Mouse (Mus musculus) liver, embryonic 14.5 days (tissue): ENCODE data around the gene Wnk2. TPM values are rescaled to one million over a fixed set of nuclear protein-coding genes. Genes with fewer than 3 reads are reported as not detected.

Experiments used
- ATAC-seq: fragments of 200-750 bp; cut with Nextera tagmentation; 2 replicates; pipeline ENCODE4 v1.8.0; 2017; ENCODE audit warnings: moderate number of reproducible peaks, mild to moderate bottlenecking, moderate library complexity; ENCODE audit not compliant: insufficient read depth
- DNase-seq, 3 experiments: peaks; one replicate each; pipeline ENCODE4 v3.0.0-alpha.2; 2012 to 2013; ENCODE audit warnings: low read depth in 3 of 3, low spot score in 3 of 3
- H3K27ac ChIP-seq: fragments of 300-500 bp; sonication (generic); 2 replicates; pipeline ENCODE4 v1.5.1; 2014; ENCODE audit warnings: moderate library complexity, mild to moderate bottlenecking, control low read depth, inconsistent platforms
- H3K27me3 ChIP-seq: fragments of 300-500 bp; sonication (generic); 2 replicates; pipeline ENCODE4 v1.6.1; 2014; ENCODE audit warnings: mild to moderate bottlenecking, low read length, moderate library complexity; ENCODE audit not compliant: control insufficient read depth, insufficient read depth
- H3K36me3 ChIP-seq: fragments of 300-500 bp; sonication (generic); replicated peaks from 2 replicates; pipeline ENCODE4 v1.6.1; 2014; ENCODE audit warnings: low read depth; ENCODE audit not compliant: control insufficient read depth, insufficient read depth
- H3K4me1 ChIP-seq, 2 experiments: fragments of 200-500 bp in 1 of 2; fragments of 300-500 bp in 1 of 2; sonication (generic) in 1 of 2; replicated peaks; 2 replicates each; pipeline ENCODE4 v1.6.1; 2012 to 2014; ENCODE audit warnings: antibody characterized with exemption in 1 of 2, inconsistent platforms in 1 of 2, low read length in 1 of 2; ENCODE audit not compliant: control insufficient read depth in 2 of 2, insufficient read depth in 2 of 2
- H3K4me2 ChIP-seq: fragments of 300-500 bp; sonication (generic); 2 replicates; pipeline ENCODE4 v1.6.1; 2014; ENCODE audit warnings: low read depth, mild to moderate bottlenecking, control low read depth, moderate library complexity
- H3K4me3 ChIP-seq, 2 experiments: fragments of 200-500 bp in 1 of 2; fragments of 300-500 bp in 1 of 2; sonication (generic) in 1 of 2; 2 replicates each; pipeline ENCODE4 v1.5.1; 2012 to 2014; ENCODE audit warnings: low read depth in 2 of 2, low read length in 2 of 2, mild to moderate bottlenecking in 2 of 2, control low read depth in 1 of 2, inconsistent platforms in 1 of 2, moderate library complexity in 1 of 2; ENCODE audit not compliant: insufficient read depth in 1 of 2
- H3K9ac ChIP-seq: fragments of 300-500 bp; sonication (generic); replicated peaks from 2 replicates; pipeline ENCODE4 v1.6.1; 2014; ENCODE audit warnings: mild to moderate bottlenecking, control low read depth, moderate library complexity
- H3K9me3 ChIP-seq: fragments of 300-500 bp; sonication (generic); 2 replicates; pipeline ENCODE4 v1.6.1; 2016; ENCODE audit warnings: low read length, mixed read lengths; ENCODE audit not compliant: control insufficient read depth
- CTCF ChIP-seq: IDR thresholded peaks from 2 replicates; pipeline ENCODE4 v1.5.1; 2016; ENCODE audit warnings: antibody characterized with exemption, low read depth, control low read depth
- EP300 ChIP-seq: IDR thresholded peaks from 2 replicates; pipeline ENCODE4 v1.6.1; 2016; ENCODE audit warnings: antibody characterized with exemption, low read depth
- WGBS: fragments of 180-500 bp; shearing (Covaris S2); extraction: QIAGEN DNeasy Blood & Tissue Kit; methylation state at CpG from one replicate; pipeline ENCODE4 v1.1.7; 2014; ENCODE audit not compliant: insufficient replicate concordance; 5-methylcytosine and 5-hydroxymethylcytosine counted together
- polyA plus RNA-seq, 2 experiments: library from polyadenylated mRNA; depleted of rRNA in 1 of 2; stranded (reverse) in 1 of 2; unstranded in 1 of 2; fragments of >200 nt; fragmentation: Nextera tagmentation in 1 of 2; extraction: Ambion mirVana in 1 of 2; gene quantifications; 2 replicates each; pipeline versions ENCODE4 v1.2.1 to v1.2.3; 2012 to 2014

The Wnk2 gene
- polyA plus RNA-seq, 2 experiments, result 0.05 to 0.13 TPM

- Histone ChIP-seq H3K9me3 (no peaks in the 10 kb centered on the region), H3K4me2 (peak overlapping the region; percentile 48), H3K4me3 (peak overlapping the region in 1 of 2 experiments; percentile 18; a peak in 1 of 4 replicates), H3K27me3 (no peaks in the 10 kb centered on the region), H3K27ac (no peak overlapping the region), H3K36me3 (no peaks in the 10 kb centered on the region), H3K9ac (no peak overlapping the region), H3K4me1 (peaks cover 0 to 8% of the 10 kb centered on the region in 2 experiments; a peak in 2 of 4 replicates)
- no peak for DNase-seq
- TF ChIP-seq EP300 (no peak), CTCF (no peak)
- no peak for ATAC-seq
- 32% methylated on average over 16 of the region's 16 CpGs for WGBS
Observed at GRCm38 (mm10) chr13:49016311-49016761, 131.5 kb downstream of the Wnk2 start.

GRCm38 (mm10) chr13:49015366-49016306 lies 132.2 kb downstream of the Wnk2 start:
- ATAC-seq (no peak), DNase-seq (no peak)
- WGBS, result 15% methylated on average over 30 of the region's 30 CpGs
- Histone ChIP-seq H3K9me3 (no peaks in the 10 kb centered on the region), H3K4me2 (peak overlapping the region; percentile 48), H3K4me1 (peaks cover 0 to 8% of the 10 kb centered on the region in 2 experiments; a peak in 2 of 4 replicates), H3K27ac (no peak overlapping the region), H3K36me3 (no peaks in the 10 kb centered on the region), H3K4me3 (peak overlapping the region in 1 of 2 experiments; percentile 29; a peak in 2 of 4 replicates), H3K9ac (0 out of 2 replicates have a peak overlapping the region, but pooled peaks have one; percentile 5), H3K27me3 (no peaks in the 10 kb centered on the region)
- no peak for TF ChIP-seq EP300
- TF ChIP-seq CTCF, result peak; percentile 34; the same call in 1 of the 2 replicates

- no peak overlapping the region for H3K27ac ChIP-seq
- H3K9ac ChIP-seq, result no peak overlapping the region
- no peak overlapping the region for H3K4me3 ChIP-seq
- peaks cover 0 to 8% of the 10 kb centered on the region in 2 experiments; a peak in 2 of 4 replicates for H3K4me1 ChIP-seq
- 49% methylated on average over 5 of the region's 5 CpGs for WGBS
- H3K27me3 ChIP-seq, result no peaks in the 10 kb centered on the region
- H3K9me3 ChIP-seq, result no peaks in the 10 kb centered on the region
- no peak for ATAC-seq
- no peak for TF ChIP-seq CTCF
- no peak for TF ChIP-seq EP300
- no peaks in the 10 kb centered on the region for H3K36me3 ChIP-seq
- DNase-seq, result no peak
- no peak overlapping the region for H3K4me2 ChIP-seq
Observed at GRCm38 (mm10) chr13:49013206-49013794, 134.5 kb downstream of the Wnk2 start.

DNA sequence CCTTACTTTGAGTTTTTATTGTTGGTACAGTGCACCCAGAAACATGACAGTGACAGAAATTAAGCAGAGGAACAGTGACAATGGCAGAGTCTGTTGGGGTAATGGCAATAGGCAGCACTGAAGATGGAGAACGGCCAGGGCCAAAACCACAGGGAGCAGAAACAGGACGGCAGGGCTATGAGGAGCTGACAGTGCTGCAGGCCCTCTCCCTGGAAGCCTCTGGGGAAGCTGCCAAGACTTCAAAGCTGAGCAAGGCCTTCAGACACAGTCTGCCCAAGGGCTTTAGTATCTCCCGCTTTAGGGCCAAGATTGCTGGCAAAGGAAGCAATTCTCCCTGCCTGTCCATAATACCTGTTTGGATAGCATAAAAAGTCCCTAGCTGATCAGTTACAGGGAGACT lies 146.1 kb downstream of the Wnk2 start:
- H3K27me3 ChIP-seq, result no peaks in the 10 kb centered on the region; the same call in 1 of the 2 replicates
- no peak for ATAC-seq
- no peak overlapping the region for H3K4me2 ChIP-seq
- H3K4me1 ChIP-seq, result no peaks in the 10 kb centered on the region
- no peak for TF ChIP-seq EP300
- no peak for TF ChIP-seq CTCF
- no peak overlapping the region for H3K9ac ChIP-seq
- no peaks in the 10 kb centered on the region for H3K36me3 ChIP-seq
- no peak for DNase-seq
- H3K4me3 ChIP-seq, result no peak overlapping the region
- 56% methylated on average over 3 of the region's 3 CpGs for WGBS
- no peaks in the 10 kb centered on the region for H3K9me3 ChIP-seq
- no peak overlapping the region for H3K27ac ChIP-seq

DNA sequence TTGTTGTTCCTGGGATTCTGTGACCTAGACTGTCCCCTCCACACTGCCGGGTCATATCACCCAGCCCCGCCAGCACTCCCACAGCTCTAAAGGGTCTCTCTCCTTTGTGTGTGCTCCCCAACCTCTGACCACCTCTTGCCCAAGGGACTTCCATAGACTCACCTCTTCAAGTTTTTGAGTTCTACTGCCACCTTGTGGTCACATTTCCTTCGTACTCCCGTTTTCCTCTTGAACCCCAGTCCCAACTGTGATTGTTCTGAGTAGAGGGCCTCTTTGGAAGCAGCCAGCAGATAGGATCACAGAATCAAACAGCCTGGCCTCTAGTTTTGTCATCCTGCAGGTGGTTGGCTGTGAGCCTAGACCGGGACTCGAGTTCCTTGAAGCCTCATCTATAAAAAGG lies 149.2 kb downstream of the Wnk2 start:
- TF ChIP-seq CTCF (peak; percentile 77), EP300 (no peak)
- Histone ChIP-seq H3K4me3 (no peak overlapping the region), H3K4me2 (no peak overlapping the region), H3K9me3 (no peaks in the 10 kb centered on the region), H3K4me1 (no peaks in the 10 kb centered on the region), H3K27ac (no peak overlapping the region), H3K9ac (no peak overlapping the region), H3K27me3 (no peaks in the 10 kb centered on the region), H3K36me3 (no peaks in the 10 kb centered on the region)
- no peak for ATAC-seq
- DNase-seq, result peak; percentile 35 to 49 (median 47)
- WGBS, result 7% methylated on average over 6 of the region's 6 CpGs
